Mouse (Mus musculus) stomach, embryonic 14.5 days (tissue): ENCODE measurements around the gene Fam189b. TPM values are rescaled to one million over a fixed set of nuclear protein-coding genes. Genes with fewer than 3 reads are reported as not detected.
"Not testable (repeated sequence)": the region's sequence is repeated elsewhere in the genome, so short reads cannot be mapped to it uniquely, and the experiment has no call there.

Experiments used
- ATAC-seq: fragments of 200-750 bp; cut with Nextera tagmentation; 2 replicates; pipeline ENCODE4 v1.8.0; 2017; ENCODE audit warnings: low read depth, moderate TSS enrichment; ENCODE audit not compliant: insufficient number of reproducible peaks, insufficient read depth, low FRiP score
- H3K27ac ChIP-seq: fragments of 300-500 bp; sonication (generic); 2 replicates; pipeline ENCODE4 v1.5.1; 2014; ENCODE audit warnings: mild to moderate bottlenecking, low read length, moderate library complexity, mixed read lengths
- H3K27me3 ChIP-seq: fragments of 300-500 bp; sonication (generic); 2 replicates; pipeline ENCODE4 v1.6.1; 2014; ENCODE audit warnings: low read length, control low read depth, mixed read lengths; ENCODE audit not compliant: control insufficient read depth, insufficient read depth
- H3K36me3 ChIP-seq: fragments of 300-500 bp; sonication (generic); 2 replicates; pipeline ENCODE4 v1.6.1; 2014; ENCODE audit warnings: mild to moderate bottlenecking, control low read depth, low read length, moderate library complexity, mixed read lengths; ENCODE audit not compliant: control insufficient read depth, insufficient read depth
- H3K4me1 ChIP-seq: fragments of 300-500 bp; sonication (generic); 2 replicates; pipeline ENCODE4 v1.6.1; 2014; ENCODE audit warnings: low read length, control low read depth, mixed read lengths; ENCODE audit not compliant: control insufficient read depth, insufficient read depth
- H3K4me2 ChIP-seq: fragments of 300-500 bp; sonication (generic); replicated peaks from 2 replicates; pipeline ENCODE4 v1.6.1; 2014; ENCODE audit warnings: low read depth, low read length, control low read depth
- H3K4me3 ChIP-seq: fragments of 300-500 bp; sonication (generic); 2 replicates; pipeline ENCODE4 v1.5.1; 2014; ENCODE audit warnings: low read depth, low read length, control low read depth
- H3K9ac ChIP-seq: fragments of 300-500 bp; sonication (generic); replicated peaks from 2 replicates; pipeline ENCODE4 v1.6.1; 2014; ENCODE audit warnings: low read depth, mild to moderate bottlenecking, control low read depth, low read length, moderate library complexity, mixed read lengths
- H3K9me3 ChIP-seq: fragments of 300-500 bp; sonication (generic); 2 replicates; pipeline ENCODE4 v1.6.1; 2016; ENCODE audit warnings: low read depth, low read length, control low read depth; ENCODE audit not compliant: control insufficient read depth
- WGBS: fragments of 180-500 bp; shearing (Covaris S2); extraction: QIAGEN DNeasy Blood & Tissue Kit; methylation state at CpG from one replicate; pipeline ENCODE4 v1.1.7; 2014; 5-methylcytosine and 5-hydroxymethylcytosine counted together
- polyA plus RNA-seq: library from polyadenylated mRNA; unstranded; fragments of >200 nt; fragmentation: Nextera tagmentation; extraction: Ambion mirVana; gene quantifications from 2 replicates; pipeline ENCODE4 v1.2.1, GENCODE M21; 2014

The Fam189b gene
- polyA plus RNA-seq, 1 experiment from 2014 or later: 28.3 TPM

GRCm38 (mm10) chr3:89148567-89148966 is 34.4 kb upstream of the Fam189b start:
- Histone ChIP-seq H3K4me3 (no peak overlapping the region), H3K27ac (no peak overlapping the region), H3K4me2 (no peak overlapping the region), H3K27me3 (peaks cover 5% of the 10 kb centered on the region; the same call in 1 of the 2 replicates), H3K4me1 (no peaks in the 10 kb centered on the region), H3K9me3 (no peaks in the 10 kb centered on the region), H3K36me3 (no peaks in the 10 kb centered on the region), H3K9ac (no peak overlapping the region)
- 68% methylated on average over 14 of the region's 14 CpGs for WGBS
- ATAC-seq: no peak

- ATAC-seq: no peak
Observed at GRCm38 (mm10) chr3:89152084-89152835, 30.7 kb upstream of the Fam189b start.

GRCm38 (mm10) chr3:89156951-89157350 is 26.0 kb upstream of the Fam189b start:
- Histone ChIP-seq H3K9ac (no peak overlapping the region), H3K27ac (no peak overlapping the region), H3K4me1 (0 out of 2 replicates have a peak, but pooled peaks cover 8% of the 10 kb centered on the region), H3K4me3 (no peak overlapping the region), H3K9me3 (no peaks in the 10 kb centered on the region), H3K36me3 (no peaks in the 10 kb centered on the region), H3K27me3 (no peaks in the 10 kb centered on the region; the same call in 1 of the 2 replicates), H3K4me2 (no peak overlapping the region)
- 89% methylated on average over 8 of the region's 8 CpGs for WGBS
- ATAC-seq: no peak

More at GRCm38 (mm10) chr3:89152084-89152835, 30.7 kb upstream of the Fam189b start:
- Histone ChIP-seq H3K36me3 (no peaks in the 10 kb centered on the region), H3K9ac (no peak overlapping the region), H3K27me3 (peaks cover 5% of the 10 kb centered on the region; the same call in 1 of the 2 replicates), H3K27ac (no peak overlapping the region), H3K4me3 (no peak overlapping the region), H3K9me3 (no peaks in the 10 kb centered on the region), H3K4me1 (no peaks in the 10 kb centered on the region), H3K4me2 (no peak overlapping the region)
- WGBS: 44% methylated on average over 17 of the region's 17 CpGs

DNA sequence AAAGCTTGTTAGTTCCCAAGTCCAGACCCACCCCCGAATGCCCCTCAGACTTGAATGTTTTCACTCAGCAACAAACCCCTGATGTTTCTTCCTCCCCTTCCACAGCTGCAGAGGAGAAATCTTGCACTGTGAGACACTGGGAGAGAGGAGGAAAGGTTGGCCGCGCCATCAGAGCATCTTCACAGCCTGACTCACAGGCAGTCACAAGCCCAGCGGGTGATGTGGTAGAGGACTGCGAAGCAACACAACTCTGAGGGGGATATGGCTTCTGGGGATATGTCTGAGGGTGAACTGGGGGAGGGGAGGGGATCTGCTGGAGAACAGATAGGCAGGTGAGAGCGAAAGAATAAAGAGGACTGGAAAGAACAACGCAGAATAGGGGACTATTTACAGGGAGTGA is 24.3 kb upstream of the Fam189b start:
- Histone ChIP-seq H3K9me3 (no peaks in the 10 kb centered on the region), H3K36me3 (no peaks in the 10 kb centered on the region), H3K4me1 (0 out of 2 replicates have a peak, but pooled peaks cover 8% of the 10 kb centered on the region), H3K9ac (no peak overlapping the region), H3K27ac (no peak overlapping the region), H3K4me3 (no peak overlapping the region), H3K27me3 (no peaks in the 10 kb centered on the region), H3K4me2 (no peak overlapping the region)
- ATAC-seq: no peak
- whole genome bisulfite sequencing: 17% methylated on average over 7 of the region's 7 CpGs

DNA sequence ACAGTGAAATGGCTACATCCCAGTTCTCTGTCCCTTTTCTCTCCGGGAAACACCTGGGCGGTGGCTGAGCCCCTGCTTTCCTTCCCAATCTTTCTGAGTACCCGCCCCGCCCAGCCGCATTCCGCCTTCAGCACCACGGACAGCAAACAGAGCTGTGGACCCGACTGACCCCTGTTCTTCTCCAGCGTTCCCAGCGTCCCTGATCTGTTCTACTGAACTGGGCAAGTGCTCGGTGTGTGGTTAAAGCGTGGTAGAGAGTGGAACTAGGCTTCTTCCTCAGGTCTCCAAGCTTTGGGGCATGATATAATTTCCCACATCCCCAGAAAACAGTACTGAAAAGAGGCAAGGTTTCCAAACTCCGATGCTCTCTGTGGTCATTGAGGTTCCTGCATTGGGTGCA is 23.7 kb upstream of the Fam189b start:
- H3K9me3 ChIP-seq: no peaks in the 10 kb centered on the region
- ATAC-seq: peak; percentile 12; the same call in 1 of the 2 replicates
- no peaks in the 10 kb centered on the region for H3K36me3 ChIP-seq
- H3K27me3 ChIP-seq: no peaks in the 10 kb centered on the region
- H3K4me3 ChIP-seq: peak overlapping the region; percentile 60
- no peak overlapping the region for H3K9ac ChIP-seq
- no peak overlapping the region for H3K27ac ChIP-seq
- peak overlapping the region; percentile 96 for H3K4me2 ChIP-seq
- WGBS: 0% methylated on average over 13 of the region's 13 CpGs
- peaks cover 13% of the 10 kb centered on the region for H3K4me1 ChIP-seq

GRCm38 (mm10) chr3:89159616-89160344 is 23.2 kb upstream of the Fam189b start, which contains the start of gene Hcn3:
Hcn3 (minus strand) TSS chr3:89160196.
- no peaks in the 10 kb centered on the region for H3K36me3 ChIP-seq
- under 1% methylated on average over 53 of the region's 66 CpGs for WGBS
- peak within 1 kb of the TSS; percentile 96 for H3K4me2 ChIP-seq
- peak within 1 kb of the TSS; percentile 36; the same call in 1 of the 2 replicates for H3K9ac ChIP-seq
- H3K4me1 ChIP-seq: peaks cover 13% of the 10 kb centered on the region
- H3K27ac ChIP-seq: no peak within 1 kb of the TSS
- peak; percentile 74 for ATAC-seq
- no peaks in the 10 kb centered on the region for H3K9me3 ChIP-seq
- H3K27me3 ChIP-seq: no peaks in the 10 kb centered on the region
- H3K4me3 ChIP-seq: peak within 1 kb of the TSS; percentile 60

DNA sequence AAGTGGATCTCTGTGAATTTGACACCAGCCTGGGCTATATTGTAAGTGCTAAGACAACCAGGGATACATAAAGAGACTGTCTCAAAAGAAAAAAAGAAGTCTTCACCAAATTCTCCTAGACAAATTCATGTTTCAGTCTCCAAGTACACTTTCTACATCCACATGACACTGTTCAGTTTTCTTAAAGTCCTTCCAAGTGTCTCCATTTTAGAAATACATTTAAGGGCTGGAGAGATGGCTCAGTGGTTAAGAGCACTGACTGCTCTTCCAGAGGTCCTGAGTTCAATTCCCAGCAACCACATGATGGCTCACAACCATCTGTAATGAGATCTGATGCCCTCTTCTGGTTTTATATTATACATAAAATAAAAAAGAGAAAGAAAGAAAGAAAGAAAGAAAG is 21.7 kb upstream of the Fam189b start:
- H3K4me1 ChIP-seq: peaks cover 21% of the 10 kb centered on the region
- not testable (repeated sequence) for ATAC-seq, H3K4me2 ChIP-seq

DNA sequence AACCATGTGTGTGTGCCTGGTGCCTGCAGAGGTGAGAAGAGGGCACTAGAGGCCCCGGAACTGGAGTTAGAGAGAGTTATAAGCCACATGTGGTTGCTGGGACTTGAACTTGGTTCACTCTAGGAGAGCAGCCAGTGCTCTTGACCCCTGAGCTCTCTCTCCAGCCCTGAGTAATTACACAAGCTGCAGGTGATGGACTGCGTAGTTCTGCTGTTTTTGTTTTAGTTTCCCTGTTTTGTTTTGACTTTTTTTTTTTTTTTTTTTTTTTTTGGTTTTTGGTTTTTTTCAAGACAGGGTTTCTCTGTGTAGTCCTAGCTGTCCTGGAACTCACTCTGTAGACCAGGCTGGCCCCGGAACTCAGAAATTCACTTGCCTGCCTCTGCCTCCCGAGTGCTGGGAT is 21.2 kb upstream of the Fam189b start:
- no peak overlapping the region for H3K27ac ChIP-seq
- no peak overlapping the region for H3K4me2 ChIP-seq
- H3K36me3 ChIP-seq: peaks cover 7% of the 10 kb centered on the region; the same call in 1 of the 2 replicates
- H3K27me3 ChIP-seq: no peaks in the 10 kb centered on the region
- H3K4me1 ChIP-seq: peaks cover 26% of the 10 kb centered on the region
- no peak overlapping the region for H3K4me3 ChIP-seq
- 85% methylated on average over 4 of the region's 4 CpGs for WGBS
- ATAC-seq: no peak
- no peak overlapping the region for H3K9ac ChIP-seq
- H3K9me3 ChIP-seq: no peaks in the 10 kb centered on the region

More for the DNA sequence above, 21.7 kb upstream of the Fam189b start:
- H3K27ac ChIP-seq, H3K27me3 ChIP-seq, H3K4me3 ChIP-seq, H3K9me3 ChIP-seq, H3K9ac ChIP-seq, H3K36me3 ChIP-seq: not testable (repeated sequence)
